Mouse (Mus musculus) neural tube, embryonic 14.5 days (tissue): ENCODE data around the gene Cyfip2. TPM values are rescaled to one million over a fixed set of nuclear protein-coding genes. Genes with fewer than 3 reads are reported as not detected.

Source experiments
- ATAC-seq: fragments of 200-750 bp; cut with Nextera tagmentation; 2 replicates; pipeline ENCODE4 v1.8.0; 2017; ENCODE audit warnings: low read depth, mild to moderate bottlenecking, moderate TSS enrichment, moderate library complexity
- H3K27ac ChIP-seq: fragments of 300-500 bp; sonication (generic); 2 replicates; pipeline ENCODE4 v1.5.1; 2014; ENCODE audit warnings: low read depth, mild to moderate bottlenecking, control low read depth, low read length, moderate library complexity, mixed read lengths
- H3K27me3 ChIP-seq: fragments of 300-500 bp; sonication (generic); 2 replicates; pipeline ENCODE4 v1.6.1; 2014; ENCODE audit warnings: low read length; ENCODE audit not compliant: control insufficient read depth, insufficient read depth
- H3K36me3 ChIP-seq: fragments of 300-500 bp; sonication (generic); 2 replicates; pipeline ENCODE4 v1.6.1; 2014; ENCODE audit warnings: low read length, mixed read lengths; ENCODE audit not compliant: control insufficient read depth, insufficient read depth
- H3K4me1 ChIP-seq: fragments of 300-500 bp; sonication (generic); 2 replicates; pipeline ENCODE4 v1.6.1; 2014; ENCODE audit warnings: low read length; ENCODE audit not compliant: control insufficient read depth, insufficient read depth
- H3K4me2 ChIP-seq: fragments of 300-500 bp; sonication (generic); 2 replicates; pipeline ENCODE4 v1.6.1; 2014; ENCODE audit warnings: mild to moderate bottlenecking, low read depth, low read length, control low read depth
- H3K4me3 ChIP-seq: fragments of 300-500 bp; sonication (generic); 2 replicates; pipeline ENCODE4 v1.5.1; 2014; ENCODE audit warnings: low read depth, low read length, control low read depth, mixed read lengths
- H3K9ac ChIP-seq: fragments of 300-500 bp; sonication (generic); replicated peaks from 2 replicates; pipeline ENCODE4 v1.6.1; 2014; ENCODE audit warnings: low read depth, mild to moderate bottlenecking, control low read depth, low read length, mixed read lengths
- H3K9me3 ChIP-seq: fragments of 300-500 bp; sonication (generic); 2 replicates; pipeline ENCODE4 v1.6.1; 2016; ENCODE audit warnings: low read length; ENCODE audit not compliant: control insufficient read depth
- WGBS: fragments of 180-500 bp; shearing (Covaris S2); extraction: QIAGEN DNeasy Blood & Tissue Kit; methylation state at CpG from one replicate; pipeline ENCODE4 v1.1.7; 2014; 5-methylcytosine and 5-hydroxymethylcytosine counted together
- microRNA-seq: library from miRNA; unstranded; fragments of <30 nt; microRNA quantifications from one replicate; pipeline ENCODE4, GENCODE M21; 2016
- polyA plus RNA-seq: library from polyadenylated mRNA; unstranded; fragments of >200 nt; fragmentation: Nextera tagmentation; extraction: Ambion mirVana; gene quantifications from 2 replicates; pipeline ENCODE4 v1.2.1, GENCODE M21; 2014

Gene Cyfip2
- polyA plus RNA-seq, 1 experiment from 2014 or later = 129 TPM

DNA sequence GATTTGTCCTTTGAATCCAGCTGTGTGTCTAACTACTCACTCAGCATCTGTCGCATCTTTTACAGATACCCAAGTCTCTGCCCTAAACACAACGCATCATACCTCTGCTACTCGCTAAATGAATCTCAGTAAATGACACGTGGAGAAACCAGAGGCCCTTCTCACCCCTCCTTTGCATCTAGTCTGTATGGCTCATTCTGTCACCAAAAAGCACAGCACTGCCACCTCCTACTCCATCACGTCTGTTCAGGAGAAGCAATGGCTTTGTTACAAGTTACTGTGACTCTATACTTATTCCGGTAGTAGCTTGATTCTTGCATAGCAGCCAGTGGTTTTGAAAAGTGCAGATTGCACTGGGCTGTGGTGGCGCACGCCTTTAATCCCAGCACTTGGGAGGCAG lies 155.7 kb downstream of the Cyfip2 start:
- Histone ChIP-seq H3K27me3 (no peaks in the 10 kb centered on the region), H3K4me1 (no peaks in the 10 kb centered on the region)

DNA sequence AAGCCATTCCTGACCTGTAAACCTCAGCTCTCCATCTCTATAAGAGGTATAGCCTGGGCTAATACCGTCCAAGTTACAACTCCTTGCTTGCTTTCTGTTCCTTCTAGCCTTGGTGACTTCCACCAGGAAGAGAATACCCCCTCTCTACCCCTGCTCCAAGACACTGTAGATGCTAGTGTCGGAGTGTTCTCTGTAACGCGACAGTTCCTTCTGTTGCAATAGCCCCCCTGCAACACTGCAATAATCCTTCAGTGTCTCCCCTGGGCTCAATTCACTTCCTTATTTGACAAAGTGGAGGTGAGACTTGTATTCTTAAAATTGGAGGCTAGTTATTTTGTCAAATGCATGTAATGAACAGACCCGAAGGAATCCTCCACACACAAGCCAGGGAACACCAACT lies 166.0 kb downstream of the Cyfip2 start:
- WGBS = 83% methylated on average over 5 of the region's 5 CpGs
- Histone ChIP-seq H3K27me3 (no peaks in the 10 kb centered on the region), H3K9ac (no peak overlapping the region), H3K27ac (no peak overlapping the region), H3K4me1 (no peaks in the 10 kb centered on the region), H3K4me2 (no peak overlapping the region), H3K9me3 (no peaks in the 10 kb centered on the region), H3K4me3 (no peak overlapping the region), H3K36me3 (peaks cover 21% of the 10 kb centered on the region; the same call in 1 of the 2 replicates)
- no peak for ATAC-seq

More for the DNA sequence above, 155.7 kb downstream of the Cyfip2 start:
- H3K27ac ChIP-seq = no peak overlapping the region
- no peak overlapping the region for H3K4me2 ChIP-seq
- WGBS = 89% methylated on average over 8 of the region's 8 CpGs
- no peaks in the 10 kb centered on the region for H3K9me3 ChIP-seq
- H3K36me3 ChIP-seq = no peaks in the 10 kb centered on the region
- no peak for ATAC-seq
- no peak overlapping the region for H3K9ac ChIP-seq
- H3K4me3 ChIP-seq = no peak overlapping the region

DNA sequence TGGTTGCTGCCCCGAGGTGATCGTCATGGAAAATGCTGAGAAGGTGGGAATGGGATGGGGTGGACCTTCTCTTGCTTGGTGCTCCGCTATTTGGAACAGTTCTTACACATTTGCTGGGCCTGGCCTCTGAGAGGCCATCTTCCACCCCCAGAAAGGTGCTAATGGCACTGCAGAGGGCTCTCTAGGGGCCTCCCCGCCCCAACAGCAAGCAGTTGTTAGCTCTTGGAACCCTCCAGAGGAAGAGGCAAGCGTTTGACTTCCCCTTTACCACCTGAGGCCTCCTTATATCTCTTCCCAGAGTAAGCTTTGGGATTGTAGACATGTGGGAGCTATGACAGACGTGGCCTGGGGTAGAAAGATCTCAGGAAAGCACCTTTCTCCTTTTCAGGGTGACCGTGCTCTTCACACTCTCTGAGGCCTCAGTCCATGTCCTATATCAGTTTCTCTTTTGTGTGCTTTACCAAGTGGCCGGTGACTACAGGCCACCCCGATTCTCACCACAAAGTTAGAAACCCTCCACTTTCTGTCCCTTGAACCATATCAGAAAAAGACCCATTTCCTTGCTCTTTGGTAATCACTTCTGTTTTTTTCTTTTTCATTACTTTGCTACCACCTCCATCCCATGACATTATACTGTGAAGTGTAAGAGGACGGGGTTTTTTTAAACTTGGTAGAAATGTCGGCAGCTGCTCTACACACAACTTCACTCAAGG lies 167.3 kb downstream of the Cyfip2 start:
- H3K4me2 ChIP-seq = no peak overlapping the region
- no peaks in the 10 kb centered on the region for H3K27me3 ChIP-seq
- no peaks in the 10 kb centered on the region for H3K4me1 ChIP-seq
- H3K4me3 ChIP-seq = no peak overlapping the region
- 88% methylated on average over 11 of the region's 11 CpGs for WGBS
- H3K27ac ChIP-seq = no peak overlapping the region
- H3K36me3 ChIP-seq = peaks cover 31% of the 10 kb centered on the region
- ATAC-seq = no peak
- no peaks in the 10 kb centered on the region for H3K9me3 ChIP-seq
- no peak overlapping the region for H3K9ac ChIP-seq

Small RNA genes within 50 kb of the gene (microRNA-seq; reads per million reads assigned to microRNA genes)
- not detected for gene Mir7239

Other genes starting within 250 kb of the Cyfip2 start
- gene Nipal4, start 146.4 kb downstream of the Cyfip2 start, polyA plus RNA-seq = 0.22 TPM in 1 of 2 replicates, not detected in the other
- gene Fndc9, start 77.3 kb downstream of the Cyfip2 start, polyA plus RNA-seq = 1.1 and 1.9 TPM in 2 replicates
- gene Itk, start 76.7 kb upstream of the Cyfip2 start, polyA plus RNA-seq = not detected in 2 replicates
- gene Fam71b, start 83.7 kb upstream of the Cyfip2 start, polyA plus RNA-seq = not detected in 2 replicates
- gene Med7, start 124.1 kb upstream of the Cyfip2 start, polyA plus RNA-seq = 67.7 and 69.6 TPM in 2 replicates
- gene Havcr2, start 142.1 kb upstream of the Cyfip2 start, polyA plus RNA-seq = 0.27 and 0.35 TPM in 2 replicates
- gene Gm12169, start 211.4 kb upstream of the Cyfip2 start, polyA plus RNA-seq = not detected in 2 replicates